Mouse (Mus musculus) heart, postnatal 36 days (tissue): ENCODE results near the gene Mrpl33. TPM values are rescaled to one million over a fixed set of nuclear protein-coding genes. Genes with fewer than 3 reads are reported as not detected.
"Not testable (repeated sequence)": the region's sequence is repeated elsewhere in the genome, so short reads cannot be mapped to it uniquely, and the experiment has no call there.

ENCODE experiments used
- DNase-seq, 2 experiments: peaks; one replicate each; pipeline ENCODE4 v3.0.0; 2021 to 2022
- intact Hi-C: fragments of 180-260 bp; cut with DNase I; formaldehyde crosslinking; loops from one replicate; pipeline ENCODE4 v1.15.1; 2025
- total RNA-seq, 2 experiments: library from RNA; stranded (reverse); gene quantifications; 2 replicates each; pipeline ENCODE4 v1.2.3; 2021

Mrpl33 gene
- total RNA-seq, 2 experiments from 2014 or later: 314 to 335 TPM

GRCm38 (mm10) chr5:31630064-31630463, 33.3 kb downstream of the Mrpl33 start:
- intact Hi-C loops: no loop called here

DNA sequence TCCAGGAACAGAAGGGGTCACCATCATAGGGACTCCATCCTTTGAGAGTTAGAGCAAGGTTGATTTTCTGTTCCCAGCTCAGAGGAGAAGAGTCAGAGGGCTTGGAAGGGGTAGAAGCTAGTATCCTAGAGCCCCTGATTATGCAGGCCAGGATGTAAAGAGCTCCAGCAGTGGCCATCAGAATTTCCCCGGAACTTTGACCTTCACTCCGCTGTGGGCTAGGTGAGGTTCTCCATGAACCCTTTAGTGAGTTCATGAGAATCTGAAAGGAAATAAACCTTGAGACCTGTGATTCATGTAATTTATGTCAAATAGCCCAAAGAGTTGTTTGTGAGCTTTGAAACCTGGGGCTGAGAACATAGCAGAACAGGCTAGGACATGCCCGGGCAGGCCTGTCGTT, 34.4 kb downstream of the Mrpl33 start:
- DNase-seq, intact Hi-C loops: not testable (repeated sequence)

More at GRCm38 (mm10) chr5:31630064-31630463, 33.3 kb downstream of the Mrpl33 start:
- DNase-seq: peak; percentile 22 to 39

- intact Hi-C loops: no loop called here
- DNase-seq: no peak
Measured at GRCm38 (mm10) chr5:31634161-31634560, 37.4 kb downstream of the Mrpl33 start.

GRCm38 (mm10) chr5:31634679-31635078, 37.9 kb downstream of the Mrpl33 start:
- no peak for DNase-seq
- intact Hi-C loops: no loop called here

DNA sequence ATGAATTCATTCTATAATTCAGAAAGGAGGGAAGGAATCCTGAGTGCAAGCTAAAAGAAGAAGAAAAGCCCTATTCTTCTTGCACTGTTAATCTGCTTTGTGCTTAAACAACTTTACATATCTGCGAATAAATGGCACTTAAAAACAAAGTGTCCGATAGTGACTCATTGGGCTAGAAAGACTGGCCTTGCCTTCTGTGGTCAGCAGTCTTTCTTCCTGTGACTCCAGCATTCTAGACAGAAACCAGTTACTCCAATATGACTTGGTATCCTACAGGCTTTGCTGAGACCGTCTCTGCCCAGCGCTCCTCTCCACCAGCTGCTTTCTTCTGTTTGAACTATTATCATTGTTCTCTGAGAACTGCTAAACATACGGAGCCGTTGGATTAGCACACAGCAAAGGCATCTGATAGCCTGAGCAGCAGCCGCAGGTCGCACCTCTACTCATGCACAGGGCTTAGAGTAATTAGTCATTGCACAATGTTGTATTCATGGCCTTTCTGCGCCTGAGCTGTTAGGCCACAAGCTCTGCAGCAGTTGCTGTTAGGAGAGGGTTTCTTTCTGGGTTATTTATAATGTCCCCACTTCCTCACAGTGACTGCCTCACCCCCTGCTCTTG, 40.0 kb downstream of the Mrpl33 start:
- intact Hi-C loops: no loop called here
- no peak for DNase-seq

GRCm38 (mm10) chr5:31640542-31640941, 43.8 kb downstream of the Mrpl33 start:
- no peak for DNase-seq
- intact Hi-C loops: no loop called here

- intact Hi-C loops: no loop called here
- no peak for DNase-seq
Measured at GRCm38 (mm10) chr5:31642300-31642699, 45.6 kb downstream of the Mrpl33 start.

- intact Hi-C loops: no loop called here
- no peak for DNase-seq
Measured at GRCm38 (mm10) chr5:31644272-31644671, 47.5 kb downstream of the Mrpl33 start.

- intact Hi-C loops: no loop called here
- peak in 1 of 2 experiments; percentile 20 for DNase-seq
Measured at GRCm38 (mm10) chr5:31644847-31645246, 48.1 kb downstream of the Mrpl33 start.

DNA sequence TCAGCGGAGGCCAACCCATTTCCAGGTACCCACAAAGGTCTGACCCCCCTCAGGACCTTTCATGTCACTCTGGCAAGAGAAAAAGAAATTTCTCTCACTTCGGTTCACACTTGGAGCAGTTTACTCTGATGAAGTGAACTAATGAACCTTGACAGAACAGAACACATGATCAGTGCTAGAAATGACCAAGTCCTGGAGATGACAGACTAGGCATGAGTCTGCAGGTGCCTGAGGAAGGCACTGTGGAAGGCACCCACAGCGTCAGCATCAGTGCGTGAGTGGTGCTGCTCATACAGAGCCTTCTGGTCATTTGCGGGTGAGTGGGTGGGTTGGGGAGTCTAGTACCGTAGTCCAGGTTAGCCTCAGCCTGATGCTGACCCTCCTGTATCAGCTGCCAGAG, 49.1 kb downstream of the Mrpl33 start:
- intact Hi-C loops: no loop called here
- no peak for DNase-seq

GRCm38 (mm10) chr5:31646574-31646973, 49.8 kb downstream of the Mrpl33 start:
- intact Hi-C loops: no loop called here
- no peak for DNase-seq

- no peak for DNase-seq
- intact Hi-C loops: no loop called here
Measured at GRCm38 (mm10) chr5:31647327-31647726, 50.6 kb downstream of the Mrpl33 start.

GRCm38 (mm10) chr5:31650518-31651288, 54.0 kb downstream of the Mrpl33 start:
- DNase-seq: no peak
- intact Hi-C loops: no loop called here

DNA sequence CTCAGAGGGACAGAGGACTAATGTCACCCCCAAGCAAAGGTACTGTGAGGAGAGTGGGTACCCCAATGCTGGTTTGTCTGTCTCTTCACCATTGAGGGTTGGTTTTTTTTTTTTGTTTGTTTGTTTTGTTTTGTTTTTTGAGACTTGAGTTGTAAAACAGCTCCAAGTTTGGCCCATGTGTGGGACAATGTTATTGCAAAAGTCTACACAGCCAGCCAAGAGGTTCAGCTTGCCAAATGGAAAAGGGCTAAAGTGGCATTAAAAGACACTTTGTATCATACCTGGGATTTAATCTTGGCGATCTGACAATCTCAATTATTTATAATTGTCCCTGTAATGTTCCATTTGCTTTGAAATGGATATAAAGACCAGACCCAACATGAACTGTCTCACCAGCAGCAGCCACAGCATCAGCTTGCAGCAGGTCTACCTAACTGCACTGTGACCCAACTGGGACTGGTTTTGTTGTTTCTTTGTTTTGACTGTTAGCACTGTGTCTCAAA, 59.0 kb downstream of the Mrpl33 start:
- intact Hi-C loops: no loop called here
- no peak for DNase-seq

GRCm38 (mm10) chr5:31666176-31666575, 69.4 kb downstream of the Mrpl33 start:
- DNase-seq: peak in 1 of 2 experiments; percentile 5

GRCm38 (mm10) chr5:31668325-31668968, 71.7 kb downstream of the Mrpl33 start:
- intact Hi-C loops: no loop called here

More at GRCm38 (mm10) chr5:31666176-31666575, 69.4 kb downstream of the Mrpl33 start:
- intact Hi-C loops: no loop called here

GRCm38 (mm10) chr5:31669984-31670383, 73.2 kb downstream of the Mrpl33 start:
- DNase-seq: no peak
- intact Hi-C loops: no loop called here

More at GRCm38 (mm10) chr5:31668325-31668968, 71.7 kb downstream of the Mrpl33 start:
- DNase-seq: no peak

GRCm38 (mm10) chr5:31671137-31671536, 74.4 kb downstream of the Mrpl33 start:
- no peak for DNase-seq
- intact Hi-C loops: no loop called here

GRCm38 (mm10) chr5:31673431-31673830, 76.7 kb downstream of the Mrpl33 start:
- no peak for DNase-seq
- intact Hi-C loops: no loop called here

DNA sequence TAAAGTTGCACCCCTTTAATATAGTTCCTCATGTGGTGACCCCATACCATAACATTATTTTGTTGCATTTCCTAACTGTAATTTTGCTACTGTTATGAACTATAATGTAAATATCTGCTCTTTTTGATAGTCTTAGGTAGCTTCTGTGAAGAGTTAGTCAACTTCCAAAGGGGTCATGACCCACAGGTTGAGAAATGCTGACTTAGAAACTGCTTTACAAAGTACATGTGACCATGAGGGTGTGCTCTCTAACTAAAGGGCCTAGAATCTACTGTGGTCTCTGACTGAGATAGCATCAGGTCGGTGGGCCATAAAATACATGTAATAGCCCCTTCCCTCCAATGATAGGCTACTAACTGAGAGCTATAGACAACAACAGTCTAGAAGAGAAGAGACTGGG, 81.3 kb downstream of the Mrpl33 start:
- DNase-seq: no peak
- intact Hi-C loops: no loop called here

DNA sequence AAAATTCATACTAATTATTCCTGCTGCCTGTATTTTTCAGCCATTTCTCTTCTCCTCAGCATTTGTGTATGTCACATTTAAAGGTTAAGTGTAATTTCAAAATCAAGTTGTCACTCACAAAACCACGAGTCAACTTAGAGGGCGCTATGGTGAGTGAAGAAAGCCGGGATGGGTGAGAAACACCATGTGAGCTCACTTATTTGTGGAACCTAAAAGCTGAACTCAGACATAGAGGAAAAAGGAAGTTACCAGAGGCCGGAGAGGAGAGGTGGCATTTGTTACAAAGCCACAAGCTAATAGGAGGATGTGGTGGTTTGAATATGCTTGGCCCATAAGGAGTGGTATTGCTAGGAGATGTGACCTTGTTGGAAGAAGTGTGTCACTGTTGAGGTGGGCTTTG, 83.4 kb downstream of the Mrpl33 start:
- intact Hi-C loops: no loop called here
- no peak for DNase-seq
